Mouse (Mus musculus) CH12.LX (cell line): ENCODE measurements around the gene Slfn2. TPM values are rescaled to one million over a fixed set of nuclear protein-coding genes. Genes with fewer than 3 reads are reported as not detected.

Source experiments
- DNase-seq: peaks from one replicate; pipeline ENCODE4 v3.0.0-alpha.2; 2013; ENCODE audit errors: extremely low read depth
- H3K27ac ChIP-seq: 2 replicates; pipeline ENCODE4 v1.5.1; 2012; ENCODE audit warnings: low read depth, mild to moderate bottlenecking, control low read depth, moderate library complexity; ENCODE audit not compliant: insufficient read depth
- H3K27me3 ChIP-seq: replicated peaks from 2 replicates; pipeline ENCODE3; 2012; ENCODE audit warnings: inconsistent platforms
- H3K36me3 ChIP-seq, 2 experiments: replicated peaks in 1 of 2; 2 replicates each; pipeline versions ENCODE3 to v1.6.1; 2012; ENCODE audit warnings: inconsistent platforms in 1 of 2, low read length in 1 of 2, mild to moderate bottlenecking in 1 of 2, mixed read lengths in 1 of 2, moderate library complexity in 1 of 2; ENCODE audit not compliant: control insufficient read depth in 1 of 2, insufficient read depth in 1 of 2
- H3K4me1 ChIP-seq, 2 experiments: 2 replicates each; pipeline ENCODE4 v1.6.1; 2012; ENCODE audit warnings: inconsistent platforms in 1 of 2, moderate library complexity in 1 of 2; ENCODE audit not compliant: insufficient read depth in 2 of 2, control insufficient read depth in 1 of 2
- H3K4me2 ChIP-seq: 2 replicates; pipeline ENCODE4 v1.6.1; 2012; ENCODE audit warnings: low read depth, mild to moderate bottlenecking, control low read depth; ENCODE audit not compliant: poor library complexity, insufficient read depth, severe bottlenecking
- H3K4me3 ChIP-seq, 3 experiments: fragments of 150-350 bp in 1 of 3; sonication (generic) in 1 of 3; replicated peaks in 1 of 3; 2 replicates each; pipeline versions ENCODE3 to v1.5.1; 2011 to 2012; ENCODE audit warnings: low read depth in 2 of 3, low read length in 2 of 3, mild to moderate bottlenecking in 2 of 3, moderate library complexity in 2 of 3, control low read depth in 1 of 3, improper control_type of control experiment in 1 of 3, inconsistent platforms in 1 of 3, mixed read lengths in 1 of 3; ENCODE audit not compliant: poor library complexity in 1 of 3
- H3K79me2 ChIP-seq: replicated peaks from 2 replicates; pipeline ENCODE4 v1.6.1; 2012; ENCODE audit warnings: mild to moderate bottlenecking, moderate library complexity; ENCODE audit not compliant: control insufficient read depth, poor library complexity, insufficient read depth, severe bottlenecking; ENCODE audit errors: extremely low read depth
- H3K9ac ChIP-seq: 2 replicates; pipeline ENCODE4 v1.6.1; 2012; ENCODE audit warnings: low read depth, mild to moderate bottlenecking, control low read depth, moderate library complexity; ENCODE audit not compliant: insufficient read depth
- H3K9me3 ChIP-seq: replicated peaks from 2 replicates; pipeline ENCODE3; 2012; ENCODE audit warnings: low read length, inconsistent platforms, mixed read lengths
- BHLHE40 ChIP-seq: IDR thresholded peaks from 2 replicates; pipeline ENCODE4 v1.6.1; 2011; ENCODE audit warnings: mild to moderate bottlenecking, low read depth, low read length, improper control_type of control experiment
- CHD1 ChIP-seq: IDR thresholded peaks from 2 replicates; pipeline ENCODE4 v1.6.1; 2012; ENCODE audit warnings: low read depth, low read length, improper control_type of control experiment, inconsistent platforms
- CHD2 ChIP-seq: IDR thresholded peaks from 2 replicates; pipeline ENCODE4 v1.6.1; 2011; ENCODE audit warnings: low read length, improper control_type of control experiment
- CTCF ChIP-seq, 2 experiments: IDR thresholded peaks in 1 of 2; conservative IDR thresholded peaks in 1 of 2; 2 replicates each; pipeline ENCODE4 v1.5.1; 2011 to 2012; ENCODE audit warnings: low read depth in 2 of 2, low read length in 2 of 2, improper control_type of control experiment in 1 of 2, inconsistent platforms in 1 of 2, mild to moderate bottlenecking in 1 of 2, moderate library complexity in 1 of 2
- E2F4 ChIP-seq: IDR thresholded peaks from 2 replicates; pipeline ENCODE4 v1.6.1; 2011; ENCODE audit warnings: low read depth, low read length, improper control_type of control experiment; ENCODE audit not compliant: insufficient replicate concordance
- ELF1 ChIP-seq: IDR thresholded peaks from 2 replicates; pipeline ENCODE4 v1.6.1; 2014; ENCODE audit warnings: low read depth, mild to moderate bottlenecking, inconsistent platforms, low read length, improper control_type of control experiment
- EP300 ChIP-seq: IDR thresholded peaks from 2 replicates; pipeline ENCODE4 v1.6.1; 2011; ENCODE audit warnings: low read length, improper control_type of control experiment
- GABPA ChIP-seq: IDR thresholded peaks from 2 replicates; pipeline ENCODE4 v1.6.1; 2012; ENCODE audit warnings: low read depth, low read length, improper control_type of control experiment, inconsistent platforms; ENCODE audit not compliant: insufficient replicate concordance
- HCFC1 ChIP-seq: IDR thresholded peaks from 2 replicates; pipeline ENCODE4 v1.6.1; 2012; ENCODE audit warnings: low read depth, mild to moderate bottlenecking, inconsistent platforms, low read length, improper control_type of control experiment
- IRF4 ChIP-seq: IDR thresholded peaks from 2 replicates; pipeline ENCODE4 v1.6.1; 2014; ENCODE audit warnings: low read depth, mild to moderate bottlenecking, inconsistent platforms, low read length, improper control_type of control experiment
- JUN ChIP-seq: IDR thresholded peaks from 2 replicates; pipeline ENCODE4 v1.6.1; 2011; ENCODE audit warnings: low read depth, mild to moderate bottlenecking, low read length, improper control_type of control experiment, moderate library complexity; ENCODE audit not compliant: insufficient read depth
- JUND ChIP-seq: conservative IDR thresholded peaks from 2 replicates; pipeline ENCODE4 v1.6.1; 2011; ENCODE audit warnings: low read depth, low read length, improper control_type of control experiment
- KAT2A ChIP-seq: IDR thresholded peaks from 2 replicates; pipeline ENCODE4 v1.6.1; 2012; ENCODE audit warnings: low read length, improper control_type of control experiment, inconsistent platforms; ENCODE audit not compliant: insufficient replicate concordance
- MAFK ChIP-seq: IDR thresholded peaks from 2 replicates; pipeline ENCODE4 v1.6.1; 2011; ENCODE audit warnings: low read length, improper control_type of control experiment; ENCODE audit not compliant: insufficient replicate concordance
- MAX ChIP-seq: IDR thresholded peaks from 2 replicates; pipeline ENCODE4 v1.6.1; 2011; ENCODE audit warnings: low read length, improper control_type of control experiment
- MEF2A ChIP-seq: IDR thresholded peaks from 2 replicates; pipeline ENCODE4 v1.6.1; 2014; ENCODE audit warnings: low read depth, mild to moderate bottlenecking, inconsistent platforms, low read length, improper control_type of control experiment, borderline replicate concordance
- MXI1 ChIP-seq: IDR thresholded peaks from 2 replicates; pipeline ENCODE4 v1.6.1; 2011; ENCODE audit warnings: mild to moderate bottlenecking, low read depth, low read length, improper control_type of control experiment
- MYC ChIP-seq: IDR thresholded peaks from 2 replicates; pipeline ENCODE4 v1.6.1; 2011; ENCODE audit warnings: low read depth, mild to moderate bottlenecking, improper control_type of control experiment, low read length
- NELFE ChIP-seq: IDR thresholded peaks from 2 replicates; pipeline ENCODE4 v1.6.1; 2011; ENCODE audit warnings: low read depth, low read length, improper control_type of control experiment
- NRF1 ChIP-seq: IDR thresholded peaks from 2 replicates; pipeline ENCODE4 v1.6.1; 2014; ENCODE audit warnings: low read depth, mild to moderate bottlenecking, inconsistent platforms, low read length, improper control_type of control experiment, moderate library complexity
- POLR2A ChIP-seq: IDR thresholded peaks from 2 replicates; pipeline ENCODE4 v1.6.1; 2011; ENCODE audit warnings: low read depth, mild to moderate bottlenecking, improper control_type of control experiment, low read length
- RAD21 ChIP-seq: IDR thresholded peaks from 2 replicates; pipeline ENCODE4 v1.6.1; 2011; ENCODE audit warnings: low read depth, mild to moderate bottlenecking, low read length, improper control_type of control experiment, moderate library complexity
- SIN3A ChIP-seq: IDR thresholded peaks from 2 replicates; pipeline ENCODE4 v1.6.1; 2012; ENCODE audit warnings: low read length, improper control_type of control experiment, inconsistent platforms
- SMC3 ChIP-seq: IDR thresholded peaks from 2 replicates; pipeline ENCODE4 v1.6.1; 2011; ENCODE audit warnings: low read depth, low read length, improper control_type of control experiment
- TBP ChIP-seq: conservative IDR thresholded peaks from 2 replicates; pipeline ENCODE4 v1.6.1; 2011; ENCODE audit warnings: low read depth, low read length, improper control_type of control experiment
- TCF12 ChIP-seq: IDR thresholded peaks from 2 replicates; pipeline ENCODE4 v1.6.1; 2014; ENCODE audit warnings: low read depth, mild to moderate bottlenecking, inconsistent platforms, low read length, improper control_type of control experiment
- UBTF ChIP-seq: IDR thresholded peaks from 2 replicates; pipeline ENCODE4 v1.6.1; 2012; ENCODE audit warnings: low read depth, mild to moderate bottlenecking, inconsistent platforms, low read length, improper control_type of control experiment, moderate library complexity
- USF2 ChIP-seq: conservative IDR thresholded peaks from 2 replicates; pipeline ENCODE4 v1.6.1; 2011; ENCODE audit warnings: low read depth, low read length, improper control_type of control experiment
- ZKSCAN1 ChIP-seq: IDR thresholded peaks from 2 replicates; pipeline ENCODE4 v1.6.1; 2012; ENCODE audit warnings: low read depth, inconsistent platforms, low read length, improper control_type of control experiment, borderline replicate concordance
- ZNF384 ChIP-seq: IDR thresholded peaks from 2 replicates; pipeline ENCODE4 v1.6.1; 2012; ENCODE audit warnings: low read depth, low read length, improper control_type of control experiment, inconsistent platforms
- dilution Hi-C: fragments of 300-500 bp; cut with MboI; formaldehyde crosslinking; loops from 2 replicates; pipeline ENCODE4 v1.14.3; 2020; ENCODE audit warnings: low sequenced_read_pairs; ENCODE audit not compliant: extremely low pct_unique_long_range_greater_than_20kb, extremely low pct_ligation_motif_present
- in situ Hi-C: fragments of 300-500 bp; cut with MboI; formaldehyde crosslinking; loops from 3 replicates; pipeline ENCODE4 v1.14.3; 2019; ENCODE audit warnings: low sequenced_read_pairs, low pct_ligation_motif_present, low pct_unique_long_range_greater_than_20kb, mixed read lengths
- polyA plus RNA-seq: library from polyadenylated mRNA; unstranded; fragments of >175 nt; gene quantifications from 2 replicates; pipeline ENCODE4 v1.2.1, GENCODE M21; 2012; ENCODE audit warnings: low read depth; ENCODE audit not compliant: insufficient read length
- total RNA-seq, 2 experiments: library from RNA; depleted of rRNA; stranded (reverse); fragments of 300-350 nt in 1 of 2; fragments of >200 nt in 1 of 2; gene quantifications; 2 replicates each; pipeline ENCODE4 v1.2.3; 2012 to 2014

The Slfn2 gene
- total and polyA plus RNA-seq, 3 experiments = 112 to 241 (median 209) TPM

DNA sequence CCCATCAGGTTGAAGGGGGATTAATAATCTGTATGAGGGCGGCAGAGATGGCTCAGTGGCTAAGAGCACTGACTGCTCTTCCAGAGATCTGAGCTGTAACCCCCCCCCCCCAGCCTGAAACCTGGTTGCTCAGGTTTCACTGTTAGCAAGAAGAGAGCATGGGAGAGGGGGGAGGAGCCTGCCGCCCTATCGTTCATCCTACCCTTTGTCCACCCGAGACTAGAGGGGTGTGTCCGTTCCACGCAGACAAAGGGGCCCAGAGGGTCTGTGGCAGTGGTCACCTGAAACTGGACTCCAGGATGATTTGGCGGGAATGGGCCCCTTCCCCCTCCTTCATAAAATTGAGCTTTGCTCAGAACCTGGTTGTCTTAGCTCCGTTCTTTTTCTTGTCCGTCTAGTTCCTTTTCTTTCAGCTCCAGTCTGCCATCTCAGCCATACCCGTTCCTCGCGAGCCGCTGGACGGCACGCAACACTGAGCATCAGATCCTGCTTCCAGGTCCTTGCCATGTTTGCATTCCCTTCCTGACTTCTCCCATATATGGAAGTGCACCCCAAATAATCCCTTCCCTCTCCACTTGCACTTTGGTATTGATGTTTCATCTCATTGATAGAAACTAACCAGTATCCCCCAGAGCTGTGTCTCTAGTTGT, 5.5 kb downstream of the Slfn2 start:
- peaks cover 30 to 36% of the 10 kb centered on the region in 2 experiments for H3K36me3 ChIP-seq
- dilution Hi-C loops (no loop called here), in situ Hi-C loops (no loop called here)
- no peak overlapping the region for H3K4me2 ChIP-seq
- no peak overlapping the region for H3K9ac ChIP-seq
- peaks cover 0 to 27% of the 10 kb centered on the region in 2 experiments; a peak in 2 of 4 replicates for H3K4me1 ChIP-seq
- no peak overlapping the region for H3K27ac ChIP-seq
- H3K79me2 ChIP-seq = peaks cover 53% of the 10 kb centered on the region
- DNase-seq = no peak
- peaks cover 16% of the 10 kb centered on the region for H3K9me3 ChIP-seq
- no peaks in the 10 kb centered on the region for H3K27me3 ChIP-seq
- TF ChIP-seq ZNF384 (no peak), IRF4 (no peak), POLR2A (no peak), EP300 (no peak), ELF1 (no peak), ZKSCAN1 (no peak), SIN3A (no peak), UBTF (no peak), MXI1 (no peak), RAD21 (no peak), CTCF (conservative IDR thresholded peaks at IDR 0.05 in 1 of 2, IDR thresholded peaks at IDR 0.05 in 1 of 2; ENCODE audit: low read depth in 2 of 2, low read length in 2 of 2) (no peak), CHD1 (no peak), E2F4 (no peak), MAFK (no peak), JUN (no peak), KAT2A (no peak), NRF1 (no peak)
- H3K4me3 ChIP-seq = no peak overlapping the region

DNA sequence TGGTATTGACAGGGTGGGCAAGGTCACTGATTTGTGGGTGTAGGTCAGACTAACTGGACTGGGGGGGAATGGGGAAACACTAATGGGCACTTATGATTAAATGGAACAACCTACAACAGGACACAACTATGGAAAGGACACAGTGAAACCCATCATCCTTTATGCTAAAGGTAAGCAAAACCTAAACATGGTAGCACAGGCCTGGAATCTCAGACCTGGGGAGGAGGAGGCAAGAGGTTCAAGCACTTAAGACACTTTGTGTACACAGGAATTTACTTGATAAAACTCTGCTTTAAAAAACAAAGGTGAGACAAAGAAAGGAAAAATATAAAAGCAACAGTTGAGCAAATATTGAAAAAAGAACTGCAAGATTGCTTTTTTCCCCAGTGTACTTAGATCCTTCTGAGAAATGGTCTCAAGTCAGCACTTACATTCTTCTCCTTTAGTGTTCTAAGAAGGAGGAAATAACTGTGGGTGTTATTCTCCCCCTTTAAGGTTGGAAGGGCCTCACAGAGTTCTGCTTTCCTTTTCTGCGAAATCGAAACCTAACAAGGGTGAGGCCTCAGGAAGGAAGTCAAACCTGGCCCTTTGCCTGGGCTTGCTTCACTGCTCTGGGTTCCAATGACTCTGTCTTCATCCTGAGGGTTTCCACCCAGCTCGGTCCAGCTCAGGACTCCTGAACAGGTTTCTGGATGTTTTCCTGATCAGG, 13.0 kb downstream of the Slfn2 start:
- Histone ChIP-seq H3K9me3 (no peaks in the 10 kb centered on the region), H3K4me1 (peaks cover 10 to 25% of the 10 kb centered on the region in 2 experiments), H3K36me3 (no peaks in the 10 kb centered on the region), H3K79me2 (no peaks in the 10 kb centered on the region), H3K27ac (peak overlapping the region; percentile 96), H3K27me3 (no peaks in the 10 kb centered on the region), H3K4me2 (peak overlapping the region; percentile 75), H3K9ac (peak overlapping the region; percentile 32), H3K4me3 (peak overlapping the region in 1 of 3 experiments; percentile 4)
- DNase-seq = peak; percentile 94
- dilution Hi-C loops (no loop called here), in situ Hi-C loops (no loop called here)
- TF ChIP-seq TCF12 (peak; percentile 96), JUN (peak; percentile 61; the same call in 1 of the 2 replicates), CHD2 (peak; percentile 83), ZKSCAN1 (no peak), GABPA (no peak), EP300 (peak; percentile 98), SIN3A (peak; percentile 82), POLR2A (peak; percentile 44), HCFC1 (peak; percentile 62), MAX (peak; percentile 6; the same call in 1 of the 2 replicates), MEF2A (peak; percentile 96), KAT2A (no peak), CHD1 (no peak; the same call in 1 of the 2 replicates), NELFE (no peak), MAFK (peak; percentile 81), TBP (peak; percentile 84), BHLHE40 (peak; percentile 81), USF2 (no peak), JUND (peak; percentile 48; the same call in 1 of the 2 replicates), SMC3 (no peak; the same call in 1 of the 2 replicates), MYC (peak; percentile 40; the same call in 1 of the 2 replicates)
